22 mouse cellular contexts compared by ENCODE assay signal in genomic region chr2:29732559-29732958, GRCm38 (mm10). TPM values are rescaled to one million over a fixed set of nuclear protein-coding genes. Genes with fewer than 3 reads are reported as not detected.
A peak's percentile ranks its signal among the peaks of the same experiment; 100 is the strongest.
DNase-seq lines count a peak whose midpoint lies in the region; ATAC-seq lines count a peak whose summit lies in the region.
"Had no signal": no experiment of that assay in that cellular context is flagged by ENCODE, and none has a peak within 500 bp of the region (broad histone marks: within the 10 kb centered on the region; RNA-seq: fewer than 3 reads in every experiment).

No protein-coding gene starts in this region.

- H3K9me3 ChIP-seq in kidney, embryonic 14.5 days (ENCODE audit: control insufficient read depth, low read length) = no peaks in the 10 kb centered on the region
- H3K9me3 ChIP-seq: embryonic facial prominence, embryonic 10.5 days; forebrain, embryonic 13.5 days; heart, embryonic 15.5 days; hindbrain, embryonic 10.5 days had no signal

- no peak overlapping the region for H3K9ac ChIP-seq in kidney, embryonic 14.5 days (ENCODE audit: low read depth, low read length)
- H3K9ac ChIP-seq: forebrain, embryonic 13.5 days; forebrain, postnatal 0 days; heart, embryonic 15.5 days had no signal

- H3K4me3 ChIP-seq in kidney, embryonic 14.5 days (ENCODE audit: low read length) = no peak overlapping the region
- H3K4me3 ChIP-seq: embryonic facial prominence, embryonic 10.5 days; forebrain, embryonic 13.5 days; heart, adult 2 months; heart, embryonic 15.5 days; hindbrain, embryonic 10.5 days had no signal

- H3K27me3 ChIP-seq in kidney, embryonic 14.5 days (ENCODE audit: control insufficient read depth, insufficient read depth, low read length) = no peaks in the 10 kb centered on the region
- H3K27me3 ChIP-seq: forebrain, embryonic 13.5 days; heart, embryonic 15.5 days had no signal

- peak; percentile 55 for DNase-seq in kidney, adult 11 months
- DNase-seq in kidney, postnatal 4 days = no peak
- DNase-seq in kidney, adult 9 months = peak; percentile 40
- DNase-seq in kidney, postnatal 36 days = peak; percentile 50 to 55
- no peak for DNase-seq in thymus, adult 18-20 months
- DNase-seq in right cerebral cortex, postnatal 10 days (ENCODE audit: low spot score in 2 of 2) = no peak
- DNase-seq: adrenal gland, postnatal 36 days; cerebellum, adult 2 months; cerebellum, postnatal 10 days; forebrain, postnatal 0 days; gastrocnemius, postnatal 14 days; heart, adult 2 months; heart, postnatal 14 days had no signal

- no peak for ATAC-seq in kidney, embryonic 14.5 days (ENCODE audit: low FRiP score, low TSS enrichment)
- ATAC-seq: forebrain, embryonic 13.5 days; forebrain, postnatal 0 days had no signal

- WGBS in kidney, embryonic 14.5 days = 92% methylated on average over 10 of the region's 10 CpGs

- peaks cover 73% of the 10 kb centered on the region for H3K36me3 ChIP-seq in kidney, embryonic 14.5 days (ENCODE audit: control insufficient read depth, insufficient read depth, low read length)

- H3K27ac ChIP-seq in kidney, embryonic 14.5 days (ENCODE audit: low read depth, low read length) = no peak overlapping the region
- H3K27ac ChIP-seq: embryonic facial prominence, embryonic 10.5 days; forebrain, embryonic 13.5 days; heart, adult 2 months; heart, embryonic 15.5 days; hindbrain, embryonic 10.5 days had no signal

- no peak overlapping the region for H3K4me2 ChIP-seq in kidney, embryonic 14.5 days (replicated peaks; ENCODE audit: low read depth, low read length)
- H3K4me2 ChIP-seq: forebrain, embryonic 13.5 days; heart, embryonic 11.5 days; heart, embryonic 15.5 days had no signal

- no peaks in the 10 kb centered on the region for H3K4me1 ChIP-seq in kidney, embryonic 14.5 days (ENCODE audit: control insufficient read depth, insufficient read depth, low read length)
- H3K4me1 ChIP-seq: embryonic facial prominence, embryonic 10.5 days; forebrain, embryonic 13.5 days; hindbrain, embryonic 10.5 days had no signal

RNA-seq across cellular contexts. Expression of gene Gm13420, which starts 18.9 kb away (rescaled TPM):
- 0.84 and 1.5 TPM in 2 replicates for polyA plus RNA-seq in kidney, embryonic 14.5 days (2014; fragmentation: Nextera tagmentation; extraction: Ambion mirVana)
- polyA plus RNA-seq: C2C12; embryonic facial prominence, embryonic 10.5 days; embryonic facial prominence, embryonic 14.5 days; forebrain, embryonic 13.5 days; heart, adult 2 months; heart, embryonic 11.5 days; heart, embryonic 15.5 days; hindbrain, embryonic 10.5 days had no signal

RNA-seq across cellular contexts. Expression of gene Gm13547, which starts 26.6 kb away (rescaled TPM):
- 0.41 and 1.0 TPM in 2 replicates for polyA plus RNA-seq in kidney, embryonic 14.5 days (2014; fragmentation: Nextera tagmentation; extraction: Ambion mirVana)
- polyA plus RNA-seq: C2C12; cerebellum, adult 2 months; embryonic facial prominence, embryonic 10.5 days; embryonic facial prominence, embryonic 14.5 days; forebrain, postnatal 0 days; gonadal fat pad, adult 2 months; heart, adult 2 months; heart, embryonic 15.5 days; hindbrain, embryonic 10.5 days had no signal

RNA-seq across cellular contexts. Expression of gene Coq4, which starts 54.7 kb away (rescaled TPM):
- polyA plus RNA-seq in kidney, embryonic 14.5 days (2014; fragmentation: Nextera tagmentation; extraction: Ambion mirVana) = 44.8 and 47.0 TPM in 2 replicates

RNA-seq across cellular contexts. Expression of gene Trub2, which starts 55.7 kb away (rescaled TPM):
- 36.5 and 41.3 TPM in 2 replicates for polyA plus RNA-seq in kidney, embryonic 14.5 days (2014; fragmentation: Nextera tagmentation; extraction: Ambion mirVana)

Comparison
In these comparisons a context has a peak if more than half of its experiments do, and no peak if none do; other contexts are left out.
1. DNase-seq: peak in kidney, adult 11 months (single experiment), kidney, adult 9 months (single experiment) and kidney, postnatal 36 days (2 of 2); none in kidney, postnatal 4 days (0 of 2), thymus, adult 18-20 months (0 of 2) and right cerebral cortex, postnatal 10 days (0 of 2).